Mouse (Mus musculus) embryo, embryonic 11 days (tissue): ENCODE results near the gene Atp5d.

Experiments
- DNase-seq: peaks from one replicate; pipeline ENCODE4 v3.0.0-alpha.2; 2015

Gene Atp5d

GRCm38 (mm10) chr10:80138553-80139438, at the start of gene Atp5d:
Gene Atp5d, plus strand, starts transcription at chr10:80138632.
- DNase-seq: peak; percentile 82

- no peak for DNase-seq
These were observed 49.3 kb upstream of the Atp5d start for GRCm38 (mm10) chr10:80089146-80089545.

DNA sequence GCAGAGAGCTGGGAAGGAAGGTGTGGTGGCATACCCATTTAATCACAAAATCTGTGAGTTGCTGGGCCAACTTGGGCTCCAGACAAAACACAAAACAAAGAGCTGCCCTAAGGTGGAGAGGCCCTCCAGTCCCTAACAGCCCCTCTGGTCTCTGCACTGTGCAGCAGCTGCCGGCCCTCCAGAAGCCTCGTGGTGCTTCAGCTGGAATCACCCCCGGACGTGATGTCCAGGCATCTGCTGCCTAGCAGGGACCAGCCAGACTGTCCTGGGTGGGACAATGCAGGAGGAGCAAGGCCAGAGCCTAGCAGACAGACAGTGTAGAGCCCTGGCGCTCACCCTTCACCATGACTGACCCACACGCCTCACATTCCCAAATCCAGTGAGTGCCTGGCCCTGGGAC, 46.9 kb upstream of the Atp5d start:
- DNase-seq: no peak

- DNase-seq: no peak
These were observed 45.7 kb upstream of the Atp5d start for GRCm38 (mm10) chr10:80092690-80093089.

- DNase-seq: no peak
These were observed 44.3 kb upstream of the Atp5d start for GRCm38 (mm10) chr10:80094085-80094484.

- DNase-seq: no peak
These were observed 43.7 kb upstream of the Atp5d start for GRCm38 (mm10) chr10:80094684-80095083.

DNA sequence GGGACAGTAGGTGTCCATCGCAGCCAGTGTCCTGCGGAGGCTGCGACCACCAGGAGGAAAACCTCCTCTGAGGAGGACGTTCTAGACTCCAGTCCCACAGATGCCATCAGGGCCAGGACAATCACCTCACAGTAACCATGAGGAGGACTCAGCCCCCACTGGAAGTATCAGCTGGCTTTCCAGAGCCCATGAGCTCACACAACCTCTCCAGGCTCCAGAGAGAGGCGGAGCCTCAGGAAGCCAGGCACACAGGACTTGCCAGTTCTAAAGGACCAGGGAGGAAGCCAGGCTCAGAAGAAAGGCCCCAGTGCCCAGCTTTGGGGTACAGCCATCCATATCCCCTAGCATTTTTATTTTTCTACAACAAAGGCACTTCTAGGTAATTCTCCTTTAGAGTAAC, 42.9 kb upstream of the Atp5d start:
- no peak for DNase-seq

DNA sequence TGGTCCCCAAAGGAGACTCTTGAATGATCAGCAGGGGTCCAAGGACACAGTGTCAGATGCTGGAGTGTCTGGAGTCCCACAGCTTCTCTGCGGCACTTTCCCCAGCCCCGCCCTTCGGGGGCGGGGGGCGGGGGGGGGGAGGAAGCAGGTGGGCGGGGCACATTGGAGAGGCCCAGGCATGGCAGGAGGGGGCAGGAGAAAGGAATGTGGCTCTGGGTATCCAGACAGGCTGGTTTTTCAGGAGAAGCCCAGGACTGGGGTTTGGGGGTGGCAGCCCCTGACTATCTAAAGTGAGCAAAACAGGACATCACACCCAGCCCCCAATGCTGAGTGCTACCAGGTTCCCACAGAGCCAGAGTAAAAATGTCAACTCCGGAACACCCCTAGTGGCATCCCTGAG, 41.2 kb upstream of the Atp5d start:
- peak; percentile 32 for DNase-seq

DNA sequence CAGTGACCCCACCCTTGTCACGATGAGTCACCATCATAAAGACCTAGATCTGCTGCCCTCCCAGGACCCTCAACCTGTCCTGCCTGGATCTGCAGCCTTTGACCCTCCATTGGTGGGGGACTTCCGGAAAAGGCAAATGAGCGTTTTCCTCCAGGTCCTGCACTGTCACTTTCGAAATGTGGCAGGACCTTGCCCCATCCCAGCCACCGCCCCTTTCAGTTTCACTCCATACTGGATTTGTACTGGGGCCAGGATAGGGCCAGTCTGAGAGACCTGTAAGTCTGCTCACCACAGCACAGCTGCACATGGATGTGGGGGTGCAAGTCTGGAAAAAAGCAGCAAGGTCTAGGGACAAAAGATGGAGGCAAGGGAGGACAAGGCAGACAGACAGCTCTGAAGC, 39.8 kb upstream of the Atp5d start:
- DNase-seq: no peak

DNA sequence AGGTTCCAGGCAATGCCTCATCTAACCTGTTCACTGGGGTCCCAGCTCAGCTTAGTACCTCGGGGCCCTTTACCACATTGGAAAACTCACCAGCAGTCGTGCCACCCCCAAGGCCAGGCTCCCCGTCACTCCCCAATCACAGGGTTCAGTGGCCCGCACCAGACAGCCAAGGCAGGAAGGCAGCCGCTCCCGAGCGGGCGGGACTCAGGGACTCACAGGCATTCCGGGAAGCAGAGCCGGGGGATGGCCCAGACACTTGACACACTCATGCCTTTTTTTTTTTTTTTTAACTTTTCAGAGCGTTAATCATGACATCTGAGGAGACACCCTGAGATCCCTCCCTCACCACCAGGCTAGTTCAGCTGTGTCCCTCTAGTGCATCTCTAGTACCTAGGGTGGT, 37.5 kb upstream of the Atp5d start:
- no peak for DNase-seq

DNA sequence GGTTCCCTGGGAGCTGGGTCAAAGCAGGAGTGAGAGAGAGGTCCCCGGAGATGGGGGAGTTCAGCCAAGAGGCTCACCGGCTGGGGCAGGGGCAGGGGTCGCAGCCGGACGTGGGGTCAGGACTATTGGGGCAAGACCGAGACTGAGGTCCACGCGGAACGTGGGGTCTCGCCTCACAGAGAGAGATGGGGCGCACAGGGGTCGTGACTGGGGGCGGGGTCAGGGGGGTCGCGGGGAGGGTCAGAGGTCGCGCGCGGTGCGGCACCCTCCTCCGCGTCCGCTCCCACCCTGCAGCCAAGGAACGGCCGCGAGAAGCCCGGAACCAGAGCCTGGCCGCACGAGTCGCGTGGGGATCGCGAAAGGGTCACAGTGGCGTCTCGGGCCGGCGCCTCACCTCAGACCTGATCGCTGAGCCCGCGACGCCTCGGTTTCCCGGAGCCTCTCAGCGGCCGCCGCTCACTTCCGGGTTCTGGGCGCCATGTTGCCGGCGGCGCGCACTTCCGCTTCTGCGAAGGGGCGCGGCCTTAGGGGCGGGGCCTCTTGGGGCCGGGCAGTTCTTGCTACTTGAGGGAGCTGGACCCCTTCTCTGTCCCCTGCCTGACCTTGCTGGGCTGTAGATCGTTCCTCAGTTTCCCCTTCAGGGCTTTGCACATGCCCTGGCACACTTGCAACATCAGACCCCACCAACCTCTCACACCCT, 36.1 kb upstream of the Atp5d start:
- DNase-seq: peak; percentile 94

GRCm38 (mm10) chr10:80103032-80103431, 35.4 kb upstream of the Atp5d start:
- no peak for DNase-seq

- no peak for DNase-seq
These were observed 34.3 kb upstream of the Atp5d start for GRCm38 (mm10) chr10:80104181-80104580.

DNA sequence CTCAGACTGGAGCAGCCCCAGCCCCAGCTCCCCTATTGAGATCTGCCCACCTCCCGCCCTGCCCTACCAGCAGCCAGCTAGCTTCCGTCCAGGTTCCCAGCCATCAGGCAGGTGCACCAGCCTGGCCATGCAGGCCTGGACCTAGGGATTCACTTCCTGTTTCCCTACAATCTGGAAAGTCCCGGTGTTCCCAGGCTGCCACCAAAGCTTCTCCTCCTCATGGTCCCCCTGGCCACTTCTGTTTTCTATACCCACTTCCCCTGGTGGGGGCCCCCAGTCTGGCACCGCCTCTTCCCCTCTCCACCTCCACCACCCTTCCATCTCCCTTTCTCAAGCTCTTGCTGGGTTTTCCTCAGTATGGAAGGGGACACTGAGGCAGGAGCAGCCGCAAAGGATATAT, 33.0 kb upstream of the Atp5d start, which contains the start of gene Sbno2:
TSS of gene Sbno2 (minus strand) at position 112 of the 400 bp plus-strand sequence.
- no peak for DNase-seq

DNA sequence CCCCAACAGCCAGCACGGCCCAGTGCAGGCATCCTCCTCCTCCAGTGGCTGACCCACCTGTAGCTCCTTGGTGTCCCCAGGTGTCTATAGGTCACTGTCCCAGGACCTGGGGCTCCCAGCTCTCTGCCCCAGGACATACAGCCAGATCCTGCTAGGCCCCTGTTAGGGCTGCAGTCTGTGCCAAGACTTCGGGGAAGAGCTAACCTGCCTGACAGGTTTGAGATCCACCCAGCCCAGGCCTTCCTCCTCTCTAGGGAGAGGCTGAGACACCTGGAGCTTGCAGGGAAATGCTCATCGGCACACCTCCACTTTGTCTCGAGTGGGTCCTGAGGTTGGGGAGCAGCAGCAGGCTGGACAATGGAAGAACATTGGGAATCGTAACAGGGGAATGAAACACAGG, 32.5 kb upstream of the Atp5d start:
- DNase-seq: no peak

- no peak for DNase-seq
These were observed 30.8 kb upstream of the Atp5d start for GRCm38 (mm10) chr10:80107678-80108077.

DNA sequence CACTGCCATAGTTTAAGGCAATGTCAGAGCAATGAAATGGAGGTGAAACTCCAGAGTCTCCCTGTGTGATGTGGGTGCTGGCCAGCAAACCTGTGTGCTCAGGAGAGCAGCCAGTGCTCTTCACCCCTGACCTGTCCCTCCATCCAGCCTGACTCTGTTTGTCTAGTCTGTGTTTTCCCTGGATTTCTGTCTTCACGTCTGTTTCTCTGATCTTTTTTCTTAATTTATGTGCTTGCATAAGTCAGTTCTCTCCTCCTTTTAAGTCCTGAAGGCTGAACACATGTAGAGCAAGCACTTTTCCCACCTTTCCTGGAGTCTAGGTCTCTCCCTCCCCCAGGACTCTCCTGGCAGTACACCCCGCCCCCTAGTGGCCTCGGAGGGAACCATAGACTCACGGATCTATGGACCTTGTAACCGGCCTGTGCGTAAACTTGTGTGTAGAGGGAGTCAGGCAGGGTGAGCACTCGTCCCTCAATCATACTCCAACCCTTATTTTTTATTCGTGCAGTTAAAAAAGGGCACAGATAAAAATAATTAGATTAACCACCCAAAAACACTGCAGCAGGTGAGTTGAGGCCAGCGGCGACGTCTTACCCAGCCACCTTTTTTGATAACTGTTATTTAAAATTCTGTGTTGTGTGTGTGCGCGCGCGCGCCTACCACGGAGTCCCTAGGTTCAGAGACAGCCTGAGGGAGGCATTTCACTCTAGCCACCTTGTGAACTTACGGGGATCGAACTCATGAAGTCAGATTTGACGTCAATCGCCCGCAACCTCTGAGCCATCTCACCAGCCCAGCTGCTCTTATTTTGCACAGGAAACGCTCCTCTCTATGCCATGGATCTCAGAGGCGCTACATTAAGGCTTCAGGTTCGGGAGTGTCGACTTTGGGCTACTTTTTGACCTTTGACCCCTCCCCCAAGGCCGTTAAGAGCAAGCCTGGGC, 23.8 kb upstream of the Atp5d start:
- peak; percentile 95 for DNase-seq

GRCm38 (mm10) chr10:80115290-80115943, 23.0 kb upstream of the Atp5d start, which contains the start of gene Stk11:
Gene Stk11, plus strand, starts transcription at chr10:80115803.
- DNase-seq: peak; percentile 100

DNA sequence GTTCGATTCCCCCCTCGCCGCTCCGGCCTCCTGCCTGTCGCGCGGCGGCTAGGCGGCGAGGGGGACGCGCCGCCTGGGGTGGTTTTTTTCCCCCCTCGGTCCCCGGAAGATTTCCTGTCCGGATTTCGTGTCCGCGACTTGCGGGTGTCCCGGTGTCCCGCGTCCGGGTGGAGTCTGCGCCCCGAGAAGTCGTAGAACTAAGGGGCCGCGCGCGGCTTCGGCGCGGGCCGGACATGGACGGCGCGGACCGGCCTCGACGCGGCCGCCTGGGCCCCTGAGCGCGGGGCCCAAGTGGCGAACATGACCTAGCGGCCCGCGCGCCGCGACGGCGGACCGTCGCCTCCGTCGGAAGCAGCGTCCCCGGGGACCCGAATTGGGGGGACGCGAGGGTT, 22.5 kb upstream of the Atp5d start:
- DNase-seq: peak; percentile 50

- DNase-seq: peak; percentile 26
These were observed 21.9 kb upstream of the Atp5d start for GRCm38 (mm10) chr10:80116563-80116926.

GRCm38 (mm10) chr10:80116927-80117691, 21.3 kb upstream of the Atp5d start:
- peak; percentile 40 for DNase-seq

- DNase-seq: no peak
These were observed 20.7 kb upstream of the Atp5d start for GRCm38 (mm10) chr10:80117736-80118135.
